Mouse (Mus musculus) brain, adult 2 months (tissue): Measurements from ENCODE around the gene Lbp.
A peak's percentile ranks its signal among the peaks of the same experiment; 100 is the strongest.

Experiments used
- DNase-seq: peaks from one replicate; pipeline ENCODE4 v3.0.0; 2011; ENCODE audit warnings: low read depth, low spot score

Lbp gene

DNA sequence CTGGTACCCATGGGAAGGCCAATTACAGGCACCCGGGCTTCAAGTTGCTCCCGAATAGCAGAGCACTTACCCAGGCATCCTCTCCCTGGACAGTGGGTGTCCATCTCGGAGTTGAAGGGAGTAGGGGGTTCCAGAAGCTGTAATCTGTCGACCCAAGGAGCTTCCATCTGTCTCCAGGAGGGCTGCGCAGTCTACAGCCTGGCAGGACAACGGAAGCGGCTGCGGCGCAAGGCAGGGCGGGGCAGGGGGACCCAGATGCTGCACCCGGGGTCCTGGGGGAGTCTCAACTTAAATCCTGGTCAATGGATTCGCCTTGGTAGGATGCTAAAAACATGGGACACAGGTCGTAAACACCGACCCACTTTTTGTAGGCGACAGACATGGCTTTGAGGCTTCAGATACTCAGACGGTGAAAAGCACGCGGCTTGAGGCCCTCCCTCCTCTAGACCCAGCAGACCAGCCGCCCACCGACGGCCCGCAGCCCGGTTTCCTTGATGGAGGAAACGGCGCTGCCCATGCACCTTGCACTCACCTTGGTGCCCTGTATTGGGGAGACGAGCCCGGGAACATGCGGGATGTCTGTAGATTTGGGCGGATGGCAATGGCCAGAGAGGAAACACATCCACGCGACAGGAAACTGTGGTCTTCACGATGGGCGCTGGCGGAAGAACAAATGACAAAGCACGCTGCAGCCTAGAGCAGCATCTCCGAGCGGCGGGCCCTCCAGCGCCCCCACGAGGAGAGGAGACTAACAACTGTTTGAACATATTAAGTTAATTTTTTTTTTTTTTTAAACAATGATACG, 54.8 kb downstream of the Lbp start:
- peak; percentile 96 for DNase-seq

GRCm38 (mm10) chr2:158361678-158362320, 55.5 kb downstream of the Lbp start:
- no peak for DNase-seq

DNA sequence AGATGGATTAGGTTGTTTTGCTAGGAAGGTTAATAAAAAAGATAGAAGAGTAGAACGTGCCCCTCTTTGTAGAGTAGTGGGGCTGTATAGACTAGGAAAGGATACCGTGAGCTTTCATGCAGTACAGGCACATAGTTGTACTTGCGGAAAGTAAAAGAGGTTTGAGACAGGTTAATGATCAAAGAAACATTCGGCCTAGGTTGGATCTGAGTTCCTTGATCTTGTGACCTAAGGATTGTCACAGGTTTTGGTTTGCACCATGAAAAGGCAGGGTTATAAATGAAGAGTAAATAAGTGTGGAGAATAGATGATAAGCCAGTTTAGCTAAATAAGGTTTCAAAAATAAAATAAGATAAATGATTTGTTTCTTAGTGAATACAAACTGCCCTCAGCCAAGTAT, 57.9 kb downstream of the Lbp start:
- no peak for DNase-seq

DNA sequence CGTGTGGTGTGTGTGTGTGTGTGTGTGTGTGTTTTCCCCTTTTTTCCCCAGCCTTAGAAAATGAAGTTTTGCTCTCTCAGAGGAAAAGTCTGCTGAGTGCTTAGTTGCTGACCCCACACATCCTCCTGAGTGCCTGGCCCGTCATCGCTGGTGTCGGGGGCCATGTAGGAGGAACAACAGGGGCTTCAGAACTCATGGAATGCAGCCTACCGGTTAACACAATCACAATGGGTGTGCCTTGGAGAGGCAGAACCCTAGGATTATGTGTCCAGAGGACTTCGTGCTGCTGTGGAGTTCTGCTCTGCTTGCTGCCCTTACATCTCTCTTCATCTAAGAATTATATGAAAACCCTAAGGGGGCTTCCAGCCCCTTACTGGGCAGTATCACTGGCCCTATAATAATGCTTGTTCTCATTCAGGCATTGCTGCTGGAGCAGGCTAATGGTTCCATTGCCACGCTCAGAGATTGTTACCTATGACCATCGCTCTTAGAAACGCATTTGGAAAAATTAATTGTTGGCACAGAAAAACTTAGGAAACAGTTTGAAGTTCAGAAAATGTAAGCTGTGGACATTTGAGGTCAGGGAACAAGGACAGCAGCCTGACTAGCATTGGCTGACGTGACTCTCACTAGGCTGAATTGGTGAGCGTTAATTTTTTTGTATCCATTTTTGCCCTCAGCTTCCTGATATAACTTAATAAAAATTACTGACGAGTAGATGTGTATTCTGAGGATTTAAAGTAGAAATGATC, 59.0 kb downstream of the Lbp start:
- no peak for DNase-seq

- DNase-seq, result no peak
These were observed 61.4 kb downstream of the Lbp start for GRCm38 (mm10) chr2:158367654-158368053.

DNA sequence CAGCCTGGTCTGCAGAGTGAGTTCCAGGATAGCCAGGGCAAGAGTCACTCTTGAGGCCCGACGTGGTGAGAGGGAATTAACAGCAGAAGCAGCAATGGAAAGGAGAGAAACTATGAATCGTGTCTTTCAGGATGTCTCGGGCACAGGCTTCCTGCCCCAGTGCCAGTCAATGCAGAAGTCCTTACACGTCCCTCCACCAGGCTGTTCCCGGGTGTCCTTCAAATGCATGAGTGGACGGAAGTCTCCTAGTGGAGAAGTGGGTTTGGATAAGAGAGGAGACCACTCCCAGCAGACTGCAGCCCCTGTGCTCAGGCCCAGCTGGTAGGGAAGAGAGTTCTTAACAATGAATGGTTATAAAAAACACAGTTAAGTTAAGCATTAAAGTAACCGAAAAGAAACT, 62.0 kb downstream of the Lbp start:
- no peak for DNase-seq

DNA sequence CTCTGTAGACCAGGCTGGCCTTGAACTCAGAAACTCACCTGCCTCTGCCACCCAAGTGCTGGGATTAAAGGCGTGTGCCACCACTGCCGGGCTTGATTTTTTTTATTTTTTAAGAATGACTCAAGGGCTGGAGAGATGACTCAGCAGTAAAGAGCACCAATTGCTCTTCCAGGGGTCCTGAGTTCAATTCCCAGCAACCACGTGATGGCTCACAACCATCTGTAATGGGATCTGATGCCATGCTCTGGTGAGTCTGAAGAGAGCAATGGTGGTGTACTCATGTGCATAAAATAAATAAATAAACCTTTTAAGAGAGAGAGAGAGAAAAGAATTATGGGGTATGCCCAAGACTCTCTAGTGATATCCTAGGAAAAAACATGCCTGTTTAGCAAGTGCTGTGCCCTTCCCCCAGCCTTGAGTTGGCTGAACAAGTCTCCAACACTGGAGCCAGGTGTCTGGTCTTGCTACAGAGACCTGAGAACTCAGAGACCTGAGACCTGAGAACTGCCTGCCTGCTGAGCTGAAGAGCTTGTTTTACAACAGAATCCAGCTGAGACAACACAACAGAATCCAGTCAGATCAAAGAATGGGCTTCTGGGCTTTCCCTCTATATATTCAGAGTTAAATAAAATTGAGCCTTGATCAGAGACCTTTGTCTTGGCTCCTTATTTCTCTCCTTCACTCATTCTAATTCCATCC, 63.3 kb downstream of the Lbp start:
- DNase-seq, result no peak

GRCm38 (mm10) chr2:158370173-158370550, 63.9 kb downstream of the Lbp start:
- DNase-seq, result no peak

- no peak for DNase-seq
These were observed 66.8 kb downstream of the Lbp start for GRCm38 (mm10) chr2:158373061-158373460.

DNA sequence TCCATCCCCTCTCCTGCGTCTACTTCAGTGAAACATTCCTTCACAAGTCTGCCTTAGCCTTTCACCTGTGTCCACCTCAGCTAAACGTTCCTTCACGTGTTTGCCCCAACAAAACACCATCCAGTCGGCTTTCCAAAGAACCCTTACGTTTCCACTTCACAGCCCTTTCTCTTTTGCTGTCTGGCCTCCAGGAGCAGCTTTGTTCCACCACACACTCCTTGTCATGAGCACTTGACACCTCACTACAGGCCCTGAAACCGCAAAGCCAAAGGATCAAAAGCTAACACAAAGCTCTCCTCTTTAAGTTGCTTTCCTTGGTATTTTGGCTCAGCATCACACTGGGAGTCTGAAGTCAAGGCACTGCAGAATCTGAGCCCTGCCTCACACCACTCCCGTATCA, 67.2 kb downstream of the Lbp start:
- no peak for DNase-seq

DNA sequence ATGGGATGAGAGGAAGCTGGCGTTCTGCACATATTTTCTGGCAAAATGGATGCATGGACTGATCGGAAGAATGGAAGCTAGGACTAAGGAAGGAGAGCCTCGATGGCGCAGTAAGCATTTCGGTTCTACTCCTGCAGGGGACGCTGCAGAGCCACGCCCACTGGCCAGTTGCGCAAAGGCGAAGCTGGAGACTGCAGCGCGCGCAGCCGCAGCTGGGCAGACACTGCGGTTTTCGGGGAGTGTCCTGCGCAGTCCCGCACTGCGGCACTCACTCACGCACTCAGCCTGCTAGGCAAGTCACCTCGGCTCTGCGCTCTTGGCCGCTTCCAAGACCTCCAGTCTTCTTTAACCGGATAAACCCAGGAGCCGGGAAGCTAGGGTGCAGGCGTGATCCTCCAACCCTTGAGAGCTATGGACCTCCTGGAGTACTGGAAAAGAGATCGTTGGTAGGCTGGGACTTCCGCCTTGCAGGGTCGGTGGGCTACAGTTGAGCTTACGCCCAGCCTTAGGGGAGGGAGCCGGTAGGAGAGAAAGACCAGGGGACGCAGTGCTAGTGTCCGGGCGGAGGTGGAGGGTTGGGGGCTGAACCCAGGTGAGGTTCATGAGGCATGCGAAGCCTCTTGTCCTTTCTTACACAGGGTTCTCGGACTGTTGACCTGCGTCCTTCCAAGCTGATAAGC, 69.3 kb downstream of the Lbp start, which contains the start of gene Snhg11:
Gene Snhg11, plus strand, starts transcription at position 196 of the 680 bp plus-strand sequence.
- DNase-seq, result peak; percentile 96

- DNase-seq, result peak; percentile 58
These were observed 69.9 kb downstream of the Lbp start for GRCm38 (mm10) chr2:158376123-158376687.

DNA sequence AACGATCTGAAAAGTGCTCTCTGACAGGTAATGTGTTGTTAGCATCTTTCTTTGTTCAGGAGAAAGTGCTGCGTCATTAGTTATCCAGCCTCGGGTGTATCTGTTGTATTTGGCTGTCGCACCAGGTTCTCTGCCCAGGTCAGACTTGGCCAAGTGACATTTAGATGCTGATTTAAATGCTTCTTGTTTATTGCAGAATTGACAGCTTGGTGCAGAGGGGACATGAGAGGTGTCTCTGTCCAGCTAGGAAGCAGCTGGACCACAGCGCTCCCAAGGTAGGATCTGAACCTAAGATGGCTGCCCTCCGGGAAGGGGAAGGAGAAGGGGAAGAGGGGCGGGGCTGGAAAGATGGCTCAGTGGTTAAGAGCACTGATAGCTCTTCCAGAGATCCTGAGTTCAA, 70.5 kb downstream of the Lbp start:
- peak; percentile 78 for DNase-seq

DNA sequence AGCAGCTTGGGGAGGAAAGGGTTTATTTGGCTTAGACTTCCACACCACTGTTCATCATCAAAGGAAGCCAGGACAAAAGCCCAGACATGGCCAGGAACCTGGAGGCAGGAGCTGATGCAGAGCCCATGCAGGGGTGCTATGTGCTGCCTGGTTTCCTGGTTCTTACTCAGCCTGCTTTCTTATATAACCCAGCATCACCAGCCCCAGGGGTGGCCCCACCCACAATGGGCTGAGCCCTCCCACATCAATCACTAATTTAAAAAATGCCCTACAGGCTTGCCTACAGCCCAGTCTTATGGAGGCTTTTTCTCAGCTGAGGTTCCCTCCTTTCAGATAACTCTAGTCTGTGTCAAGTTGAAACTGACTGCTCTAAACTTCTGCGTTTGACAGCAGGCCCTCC, 71.5 kb downstream of the Lbp start:
- DNase-seq, result peak; percentile 63

GRCm38 (mm10) chr2:158379354-158380078, 73.2 kb downstream of the Lbp start:
- peak; percentile 93 for DNase-seq
